Mouse (Mus musculus) brain, embryonic 14.5 days (tissue): Measurements from ENCODE around the gene Tgfbr3. TPM values are rescaled to one million over a fixed set of nuclear protein-coding genes. Genes with fewer than 3 reads are reported as not detected.
A peak's percentile ranks its signal among the peaks of the same experiment; 100 is the strongest.

Source experiments
- DNase-seq: peaks from one replicate; pipeline ENCODE4 v3.0.0-alpha.2; 2011; ENCODE audit warnings: low read depth
- CTCF ChIP-seq: fragments of 200-500 bp; IDR thresholded peaks from 2 replicates; pipeline ENCODE4 v1.5.1; 2012; ENCODE audit warnings: inconsistent platforms, mild to moderate bottlenecking, moderate library complexity, borderline replicate concordance; ENCODE audit not compliant: insufficient read depth, insufficient read length; ENCODE audit errors: extremely low read depth
- POLR2A ChIP-seq: fragments of 200-500 bp; IDR thresholded peaks from 2 replicates; pipeline ENCODE4 v1.6.1; 2012; ENCODE audit warnings: mild to moderate bottlenecking, inconsistent platforms, borderline replicate concordance; ENCODE audit not compliant: poor library complexity, insufficient read depth, insufficient read length, severe bottlenecking; ENCODE audit errors: extremely low read depth
- polyA plus RNA-seq: library from polyadenylated mRNA; depleted of rRNA; stranded (reverse); fragments of >200 nt; gene quantifications from 2 replicates; pipeline ENCODE4 v1.2.3, GENCODE M21; 2012

The Tgfbr3 gene
- polyA plus RNA-seq, 1 experiment, result 5.2 TPM

DNA sequence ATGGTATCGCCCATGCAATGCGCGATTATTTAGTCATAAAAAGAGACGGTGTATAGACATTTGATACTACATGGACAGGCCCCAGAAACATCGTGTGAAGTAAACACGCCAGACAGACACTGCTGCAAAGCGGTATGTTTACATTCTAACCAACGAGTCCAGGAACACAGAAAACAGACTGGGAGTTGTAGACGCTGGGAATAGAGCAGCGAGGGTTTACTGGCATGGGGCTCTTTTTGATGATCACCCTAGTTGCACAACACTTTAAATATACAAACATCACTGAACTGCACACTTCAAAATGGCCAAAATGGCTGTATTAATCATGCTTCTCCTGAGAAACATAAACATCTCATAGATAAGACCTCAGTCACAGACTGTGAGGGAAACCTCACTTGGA is 100.9 kb downstream of the Tgfbr3 start:
- no peak for DNase-seq
- no peak for TF ChIP-seq CTCF
- TF ChIP-seq POLR2A, result no peak

DNA sequence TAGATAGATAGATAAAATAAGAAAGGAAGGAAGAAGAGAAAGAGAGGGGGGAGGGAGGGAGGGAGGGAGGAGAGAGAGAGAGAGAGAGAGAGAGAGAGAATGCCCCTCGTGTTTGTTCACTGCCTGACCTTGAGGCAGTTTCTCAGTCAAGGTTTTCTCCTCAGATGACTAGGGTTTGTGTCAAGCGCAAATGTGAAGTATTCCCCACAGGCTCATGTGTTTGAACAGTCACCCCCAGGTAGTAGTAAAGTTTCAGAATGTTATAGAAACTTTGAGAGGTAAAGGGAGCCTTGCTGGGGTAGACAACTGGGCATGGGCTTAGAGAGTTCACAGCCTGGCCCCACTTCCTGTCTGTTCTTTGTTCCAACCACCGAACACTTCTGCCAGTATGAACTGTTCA is 103.2 kb downstream of the Tgfbr3 start:
- no peak for DNase-seq
- TF ChIP-seq POLR2A, result no peak
- TF ChIP-seq CTCF, result no peak

DNA sequence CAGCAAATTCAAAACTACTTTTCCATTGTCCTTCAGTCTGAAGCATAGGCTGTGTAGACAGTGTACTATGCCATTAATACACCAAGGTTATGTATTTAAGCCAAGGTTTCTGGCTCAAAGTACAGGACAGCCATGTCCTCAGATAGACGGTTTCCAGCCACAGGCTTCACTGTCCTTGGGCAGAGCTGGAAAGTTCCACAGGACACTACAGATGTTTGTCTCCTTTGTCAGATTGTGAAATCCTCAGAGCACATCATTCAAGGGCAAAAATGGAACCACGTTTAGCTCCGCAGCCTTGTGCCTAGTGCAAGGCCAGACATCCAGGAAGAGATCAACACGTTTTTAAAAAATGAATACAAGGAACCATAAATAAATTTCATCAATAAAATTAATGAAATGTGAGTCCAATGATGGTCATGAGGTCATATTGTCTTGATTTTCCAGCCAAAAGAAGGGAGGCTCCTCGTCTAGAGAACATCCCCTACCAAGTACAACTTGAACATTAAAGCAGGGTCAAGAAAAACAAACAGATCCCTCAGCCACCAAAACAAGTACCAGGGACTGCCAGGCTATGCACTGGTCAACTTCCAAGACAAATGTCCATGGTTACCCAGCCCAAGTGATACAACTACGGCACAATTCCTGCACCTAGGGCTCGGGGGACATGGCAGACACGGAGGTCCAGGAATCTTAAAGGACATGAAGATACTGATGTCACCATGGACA is 105.1 kb downstream of the Tgfbr3 start:
- DNase-seq, result no peak
- TF ChIP-seq CTCF (no peak), POLR2A (no peak)

DNA sequence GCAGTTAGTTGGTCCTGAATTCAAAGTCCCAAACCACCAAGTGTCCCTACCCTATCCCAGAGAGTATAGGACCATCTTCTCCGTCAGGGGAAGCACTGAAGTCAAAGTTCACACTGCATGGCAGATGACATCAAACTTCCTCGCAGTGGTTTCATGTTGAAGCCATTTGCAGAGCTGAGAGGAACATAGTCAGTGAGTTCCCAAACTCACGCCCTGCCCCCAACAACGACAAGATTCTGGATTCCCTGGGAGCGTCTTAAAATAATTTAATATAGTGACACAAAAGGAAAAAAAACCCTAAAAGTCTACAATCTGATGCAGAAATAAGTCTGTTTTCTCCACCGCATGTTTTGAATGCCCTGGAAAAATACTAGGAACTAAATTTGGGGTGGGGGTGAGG is 105.9 kb downstream of the Tgfbr3 start:
- TF ChIP-seq POLR2A, result no peak
- no peak for TF ChIP-seq CTCF
- no peak for DNase-seq

DNA sequence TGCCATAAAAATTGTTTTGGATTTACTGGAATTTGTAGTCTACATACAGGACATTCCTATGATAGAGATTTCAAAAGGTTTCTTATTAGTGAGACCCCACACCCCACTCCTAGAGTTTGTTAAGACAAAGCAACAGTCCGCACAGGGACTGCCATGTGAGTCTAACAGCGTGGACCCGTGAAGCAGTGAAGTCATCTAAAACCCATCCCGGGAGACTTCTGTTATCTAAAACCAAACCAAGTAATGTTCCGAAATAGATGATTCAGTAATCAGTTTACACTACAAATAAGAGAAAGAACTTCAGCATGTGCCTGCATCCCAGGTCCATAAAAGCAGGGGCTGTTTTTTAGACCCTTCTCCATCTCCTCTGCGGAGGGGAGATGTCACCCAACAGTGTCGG is 106.7 kb downstream of the Tgfbr3 start:
- TF ChIP-seq CTCF (no peak), POLR2A (no peak)
- DNase-seq, result no peak

DNA sequence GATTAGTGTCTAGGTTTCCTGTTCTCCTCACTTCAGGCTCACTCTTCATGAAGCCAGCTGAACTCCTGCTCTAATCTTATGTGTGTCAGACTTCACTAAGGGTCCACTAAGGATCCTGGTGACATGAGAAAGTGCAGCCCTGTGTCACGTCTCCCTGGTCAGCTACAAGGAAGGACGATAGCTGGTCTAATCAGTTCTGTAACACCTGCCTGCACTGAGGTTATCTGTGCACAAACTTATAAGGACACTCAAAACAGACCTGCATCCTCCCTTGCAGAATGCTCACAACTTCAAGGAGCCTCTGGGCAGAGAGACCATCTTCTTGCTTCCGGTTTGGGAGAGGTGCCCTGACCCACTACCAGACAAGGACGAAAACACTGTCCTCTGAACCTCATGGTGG is 107.6 kb downstream of the Tgfbr3 start:
- no peak for DNase-seq

DNA sequence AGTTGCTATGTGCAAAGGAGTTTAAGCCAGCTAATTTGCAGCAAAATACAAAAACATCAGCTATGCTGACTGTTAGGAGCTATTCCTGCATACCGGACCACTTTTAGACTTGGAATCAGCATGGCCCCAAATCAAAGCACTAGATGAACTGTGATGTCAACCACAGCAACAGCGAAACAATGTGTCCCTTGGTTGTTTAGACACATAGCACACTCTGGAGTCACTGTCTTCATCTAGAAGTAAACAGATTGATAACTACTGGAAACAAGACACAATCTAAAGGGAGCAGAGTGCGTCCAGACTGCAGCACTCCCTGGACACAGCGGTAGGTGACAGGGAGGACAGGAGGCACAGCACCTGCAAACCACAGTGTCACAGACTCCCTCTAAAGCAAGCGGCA is 110.2 kb downstream of the Tgfbr3 start:
- no peak for DNase-seq
- TF ChIP-seq CTCF (no peak), POLR2A (no peak)

More for the DNA sequence above, 107.6 kb downstream of the Tgfbr3 start:
- TF ChIP-seq CTCF (no peak), POLR2A (no peak)

DNA sequence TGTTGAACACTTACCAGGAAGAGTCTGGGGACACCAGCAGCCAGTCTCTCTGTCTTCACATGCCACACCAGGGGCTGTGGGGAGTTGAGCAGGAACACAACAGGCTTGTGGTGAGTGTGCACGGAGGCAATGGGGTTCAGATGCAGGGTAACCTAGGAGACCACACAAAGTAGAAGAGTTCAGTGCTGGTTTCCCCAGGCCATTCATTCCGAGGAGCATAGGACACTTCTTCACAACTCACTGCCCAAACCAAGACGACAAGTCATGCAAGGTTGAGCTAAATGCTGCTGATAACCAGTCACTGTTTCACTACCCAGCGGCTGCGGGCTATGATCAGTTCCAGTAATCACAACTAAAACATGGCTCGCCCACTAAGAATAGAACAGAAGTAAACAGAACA is 111.6 kb downstream of the Tgfbr3 start:
- TF ChIP-seq CTCF (no peak), POLR2A (no peak)
- no peak for DNase-seq

DNA sequence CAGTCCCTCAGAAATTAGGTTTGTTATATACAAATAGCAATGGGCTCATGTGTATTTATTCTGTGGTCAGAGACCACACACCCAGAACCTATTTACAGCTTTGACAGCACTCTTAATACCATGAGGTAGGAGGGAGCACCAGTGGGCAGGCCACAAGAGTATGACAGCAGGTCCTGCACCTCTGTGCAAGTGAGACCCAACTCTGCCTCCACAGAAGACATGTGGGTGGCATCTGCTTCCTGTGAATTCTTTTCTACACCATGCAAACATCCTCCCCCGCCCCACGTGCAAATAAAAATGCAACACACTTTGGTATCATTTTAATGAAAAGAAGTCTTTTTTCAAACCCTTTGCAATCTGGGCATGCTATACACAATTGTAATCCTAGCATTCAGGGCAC is 112.2 kb downstream of the Tgfbr3 start:
- TF ChIP-seq CTCF (no peak), POLR2A (no peak)
- DNase-seq, result no peak

DNA sequence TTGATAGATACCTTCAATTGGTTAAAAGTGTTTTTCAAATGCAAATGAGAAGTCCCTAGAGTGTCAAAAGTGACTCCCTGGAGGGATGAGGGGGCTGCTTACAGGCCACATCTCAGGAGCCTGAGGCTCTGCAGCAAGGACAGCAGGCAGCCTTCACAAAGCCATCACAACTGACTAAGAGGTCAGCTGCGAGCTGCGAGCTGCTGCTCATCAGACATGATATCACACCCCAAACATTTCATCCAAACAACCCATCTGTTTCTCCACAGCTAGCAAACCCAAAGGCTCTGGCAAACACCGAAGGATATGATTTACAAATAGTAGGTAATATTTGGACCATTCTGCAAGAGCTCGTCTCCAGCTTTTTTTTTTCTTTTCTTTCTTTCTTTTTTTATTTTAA is 112.6 kb downstream of the Tgfbr3 start:
- TF ChIP-seq POLR2A, result no peak
- TF ChIP-seq CTCF, result no peak
- peak; percentile 35 for DNase-seq

DNA sequence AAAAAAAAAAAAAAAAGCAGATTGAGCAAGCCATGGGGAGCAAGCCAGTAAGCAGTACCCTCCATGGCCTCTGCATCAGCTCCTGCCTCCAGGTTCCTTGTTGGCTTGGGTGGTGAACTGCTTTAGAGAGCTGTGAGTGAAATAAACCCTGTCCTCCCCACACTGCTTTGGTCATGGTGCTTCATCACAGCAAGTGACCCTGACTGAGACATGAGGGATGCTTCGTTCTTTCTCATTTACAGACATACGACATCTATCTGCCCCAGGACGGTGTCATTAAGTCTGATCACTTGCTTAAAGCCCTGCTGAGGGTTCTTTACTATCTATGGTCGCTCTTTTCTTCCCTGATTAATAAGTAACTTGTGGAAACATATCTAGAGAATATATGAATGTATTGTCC is 113.2 kb downstream of the Tgfbr3 start:
- no peak for DNase-seq
- TF ChIP-seq CTCF (no peak), POLR2A (no peak)

DNA sequence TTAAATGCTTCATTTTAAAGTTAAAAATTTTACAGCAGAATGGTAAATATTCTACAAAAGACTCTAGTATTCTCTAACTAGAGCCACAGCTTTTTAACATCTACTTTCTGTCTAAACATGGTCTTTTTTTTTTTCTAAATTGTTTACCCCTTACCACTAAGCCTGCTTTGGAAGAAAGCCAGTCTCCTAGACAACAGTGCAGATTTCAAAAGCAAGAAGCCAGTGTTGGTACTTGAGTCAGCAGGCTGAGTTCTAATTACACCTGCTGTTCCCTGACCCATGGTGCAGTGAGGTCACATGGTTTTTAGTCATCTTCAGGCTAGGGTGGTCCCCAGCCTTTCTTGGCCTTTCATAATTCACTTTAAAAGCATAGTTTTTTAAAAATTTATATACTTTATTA is 115.2 kb downstream of the Tgfbr3 start:
- peak; percentile 82 for DNase-seq
- TF ChIP-seq CTCF, result no peak
- TF ChIP-seq POLR2A, result no peak

DNA sequence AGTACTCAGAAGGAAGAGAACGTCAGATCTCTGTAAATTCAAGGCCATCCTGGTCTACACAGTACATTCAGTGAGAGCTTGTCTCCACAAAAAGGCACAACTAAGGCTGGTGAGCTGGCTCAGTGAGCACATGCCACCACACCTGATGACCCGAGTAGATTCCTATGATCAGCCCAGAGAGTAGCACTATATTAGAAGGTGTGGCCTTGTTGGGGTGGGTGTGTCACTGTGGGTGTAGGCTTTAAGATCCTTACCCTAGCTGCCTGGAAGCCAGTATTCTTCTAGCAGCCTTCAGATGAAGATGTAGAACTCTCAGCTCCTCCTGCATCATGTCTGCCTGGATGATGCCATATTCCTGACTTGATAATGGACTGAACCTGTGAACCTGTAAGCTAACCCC is 115.9 kb downstream of the Tgfbr3 start:
- DNase-seq, result no peak
- no peak for TF ChIP-seq POLR2A
- no peak for TF ChIP-seq CTCF

DNA sequence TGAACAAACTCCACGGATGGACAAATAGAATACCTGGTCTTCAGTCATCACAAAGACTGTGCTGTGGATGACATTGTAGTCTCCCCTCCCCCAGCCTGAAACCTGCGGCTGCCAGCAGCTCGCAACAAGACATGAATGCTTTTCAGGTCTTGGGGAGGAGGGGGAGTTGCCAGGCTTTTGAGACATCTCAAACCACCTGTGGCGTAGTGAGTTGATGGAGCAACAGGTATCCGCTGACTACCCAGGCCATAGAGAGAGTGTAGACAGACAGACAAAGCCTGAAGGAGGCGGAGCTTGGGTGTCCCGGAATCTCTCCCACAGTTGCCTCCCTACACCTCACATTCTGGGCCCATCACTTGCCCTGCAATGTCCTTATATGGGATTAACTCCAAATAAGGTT is 117.6 kb downstream of the Tgfbr3 start:
- TF ChIP-seq POLR2A, result no peak
- no peak for TF ChIP-seq CTCF
- no peak for DNase-seq
